Mouse (Mus musculus) left cerebral cortex, postnatal 36 days (tissue): ENCODE measurements around the gene Dusp8. TPM values are rescaled to one million over a fixed set of nuclear protein-coding genes. Genes with fewer than 3 reads are reported as not detected.

Experiments used
- DNase-seq, 2 experiments: peaks; one replicate each; pipeline ENCODE4 v3.0.0; 2021 to 2022; ENCODE audit warnings: low spot score in 2 of 2, mixed read lengths in 1 of 2
- intact Hi-C: fragments of 180-260 bp; cut with DNase I; formaldehyde crosslinking; loops from one replicate; pipeline ENCODE4 v1.15.1; 2025
- total RNA-seq, 2 experiments: library from RNA; stranded (reverse); gene quantifications; 2 replicates each; pipeline ENCODE4 v1.2.3; 2021

The Dusp8 gene
- total RNA-seq, 2 experiments from 2014 or later, result 151 to 163 TPM

DNA sequence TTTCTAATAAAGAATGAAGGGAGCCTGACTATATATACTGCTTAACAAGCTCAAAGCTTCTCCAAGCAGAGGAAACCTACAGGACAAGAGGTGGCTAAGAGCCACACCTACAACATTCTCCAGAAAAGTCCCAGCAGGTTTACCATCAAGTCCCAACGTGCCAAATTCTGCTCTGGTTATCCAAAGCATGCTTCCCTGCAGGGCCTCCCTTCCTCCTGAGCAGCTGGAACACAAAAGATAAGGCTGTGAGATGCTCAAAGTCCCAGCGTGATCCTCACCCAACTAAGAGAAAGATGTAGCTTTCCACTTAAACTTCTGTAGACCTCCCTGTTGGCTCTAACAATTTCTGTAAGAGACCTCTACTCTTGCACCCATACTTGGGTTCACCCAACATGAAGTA is 36.6 kb downstream of the Dusp8 start:
- DNase-seq, result no peak
- intact Hi-C loops, result no loop called here

- intact Hi-C loops, result no loop called here
- no peak for DNase-seq
Measured at GRCm38 (mm10) chr7:142057121-142057520, 38.5 kb downstream of the Dusp8 start.

- no peak for DNase-seq
- intact Hi-C loops, result no loop called here
Measured at GRCm38 (mm10) chr7:142056601-142057061, 39.0 kb downstream of the Dusp8 start.

DNA sequence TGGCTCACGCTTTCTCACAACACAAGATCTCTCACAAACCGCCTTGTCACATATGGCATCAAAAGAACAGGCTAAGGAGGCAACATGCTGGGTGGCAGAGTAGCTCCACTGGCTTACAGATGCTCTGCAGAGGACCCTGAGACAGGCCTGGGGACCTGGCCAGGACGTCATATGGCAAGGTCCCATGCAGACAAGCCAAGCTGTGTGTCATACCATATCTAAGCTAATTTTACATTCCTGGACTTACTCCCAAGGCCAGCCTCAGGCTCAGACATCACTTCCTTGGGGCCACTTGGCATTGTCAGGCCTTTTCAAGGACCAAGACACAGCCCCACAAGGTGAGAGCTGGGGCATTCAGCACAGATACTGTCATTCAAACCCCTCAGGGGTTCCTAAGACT is 40.2 kb downstream of the Dusp8 start:
- DNase-seq, result no peak
- intact Hi-C loops, result no loop called here

DNA sequence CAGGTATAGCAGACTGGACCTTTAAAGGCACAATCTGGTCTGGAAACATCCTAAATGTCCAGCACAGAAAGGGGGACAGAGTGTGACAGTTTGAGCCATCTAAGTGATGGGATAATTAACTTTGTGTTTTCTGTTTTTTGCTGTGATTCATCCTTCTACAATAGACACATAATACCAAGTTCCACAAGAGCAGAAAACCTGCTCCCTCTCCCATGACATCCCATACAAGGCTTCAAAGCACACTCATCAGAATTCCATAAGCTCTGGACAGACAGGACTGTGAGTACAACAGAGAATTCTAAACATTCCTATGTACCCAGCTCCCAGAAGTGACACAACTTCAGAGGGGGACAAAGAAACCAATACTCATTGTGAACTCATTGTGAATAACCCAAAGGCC is 45.1 kb downstream of the Dusp8 start:
- intact Hi-C loops, result no loop called here
- no peak for DNase-seq

- intact Hi-C loops, result no loop called here
- no peak for DNase-seq
Measured at GRCm38 (mm10) chr7:142045932-142046331, 49.7 kb downstream of the Dusp8 start.

DNA sequence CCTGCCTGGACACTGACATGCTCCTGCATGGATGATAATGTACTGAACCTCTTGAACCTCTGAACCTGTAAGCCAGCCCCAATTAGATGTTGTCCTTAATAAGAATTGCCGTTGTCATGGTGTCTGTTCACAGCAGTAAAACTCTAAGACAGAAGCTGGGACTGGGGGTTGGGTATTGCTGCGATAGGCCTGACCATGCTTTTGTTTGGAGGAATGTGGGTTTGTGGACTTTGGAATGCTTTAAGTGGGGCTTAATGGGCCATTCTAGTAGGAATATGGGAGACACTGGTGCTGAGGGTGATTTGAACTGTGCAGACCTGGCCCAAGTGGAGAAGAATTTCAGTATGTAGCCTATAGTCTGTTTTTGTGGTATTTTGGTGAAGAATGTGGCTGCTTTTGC is 50.3 kb downstream of the Dusp8 start:
- intact Hi-C loops, result no loop called here
- DNase-seq, result no peak

DNA sequence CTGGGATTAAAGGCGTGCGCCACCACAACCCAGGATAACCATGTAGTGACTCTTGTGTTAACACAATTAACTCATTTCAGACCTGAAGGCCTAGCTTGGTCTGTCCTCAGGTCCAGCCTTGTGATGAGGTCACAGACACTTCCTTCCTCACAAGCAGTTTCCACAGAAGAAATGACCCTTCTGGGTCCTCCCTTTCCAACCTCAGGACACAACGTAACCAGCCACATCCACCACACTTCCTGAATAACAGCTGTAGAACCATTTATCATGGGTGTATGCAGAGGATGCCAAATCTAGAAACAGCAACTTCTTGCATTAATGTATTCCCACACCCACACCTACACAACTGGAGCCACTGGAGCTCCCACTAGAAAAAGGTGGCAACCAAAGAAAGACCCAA is 54.9 kb downstream of the Dusp8 start:
- DNase-seq, result no peak
- intact Hi-C loops, result no loop called here

GRCm38 (mm10) chr7:142037553-142038170 is 58.0 kb downstream of the Dusp8 start:
- peak; percentile 31 to 36 for DNase-seq
- intact Hi-C loops, result no loop called here

DNA sequence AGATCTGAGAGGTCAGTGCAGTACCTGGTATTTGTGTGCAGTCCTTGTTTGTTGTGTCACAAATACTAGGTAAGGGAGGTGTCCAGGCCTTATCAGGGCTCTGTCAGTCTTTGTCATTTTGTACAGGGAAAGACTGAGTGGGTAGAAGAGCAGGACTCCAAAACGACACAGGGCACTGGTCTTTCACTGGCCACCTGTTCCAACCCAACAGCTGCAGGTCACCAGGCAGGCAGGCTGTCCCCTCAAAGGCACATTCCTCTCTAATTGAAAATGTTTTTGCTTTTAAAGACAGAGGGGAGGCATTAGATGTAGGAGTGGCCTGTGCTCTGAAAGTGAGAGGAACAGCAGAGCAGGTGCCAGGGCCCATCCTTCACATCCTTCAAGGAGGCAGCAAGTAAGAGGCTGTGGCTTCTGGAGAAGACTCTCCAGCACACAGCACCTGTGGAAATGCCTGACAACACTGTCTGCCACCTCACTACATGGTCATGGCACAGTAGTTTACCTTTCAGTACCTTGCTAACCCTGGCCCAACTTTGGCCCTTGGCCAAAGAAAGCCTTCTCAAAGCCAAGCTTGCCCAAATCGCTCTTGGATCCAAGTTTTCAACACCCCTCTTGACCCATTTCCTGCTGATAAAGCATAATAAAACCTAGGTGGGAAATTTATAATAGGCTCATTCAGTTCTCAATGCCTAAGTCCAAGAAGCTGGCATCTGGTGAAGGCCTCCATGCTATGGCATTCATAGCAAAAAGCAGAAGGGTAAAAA is 60.4 kb downstream of the Dusp8 start:
- intact Hi-C loops, result no loop called here
- DNase-seq, result no peak

DNA sequence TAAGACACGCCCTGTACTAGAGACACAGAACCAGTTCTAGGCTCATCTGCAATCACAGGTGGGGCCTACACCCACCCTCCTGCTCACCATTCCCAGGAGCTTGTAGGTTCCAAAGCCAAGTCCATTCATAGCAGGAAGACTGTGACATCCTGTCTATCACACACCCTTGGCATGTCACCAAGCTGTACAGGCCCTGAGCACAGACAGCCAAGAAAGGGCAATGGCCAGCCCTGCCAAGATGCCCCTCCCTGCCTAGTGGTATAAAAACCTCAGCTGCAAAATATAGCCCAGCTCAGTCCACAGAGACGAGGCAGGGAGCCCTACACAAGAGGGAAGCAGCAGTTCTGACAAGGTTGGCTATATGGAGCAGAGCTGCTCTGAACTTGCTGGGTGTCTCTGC is 61.4 kb downstream of the Dusp8 start:
- no peak for DNase-seq
- intact Hi-C loops, result no loop called here

DNA sequence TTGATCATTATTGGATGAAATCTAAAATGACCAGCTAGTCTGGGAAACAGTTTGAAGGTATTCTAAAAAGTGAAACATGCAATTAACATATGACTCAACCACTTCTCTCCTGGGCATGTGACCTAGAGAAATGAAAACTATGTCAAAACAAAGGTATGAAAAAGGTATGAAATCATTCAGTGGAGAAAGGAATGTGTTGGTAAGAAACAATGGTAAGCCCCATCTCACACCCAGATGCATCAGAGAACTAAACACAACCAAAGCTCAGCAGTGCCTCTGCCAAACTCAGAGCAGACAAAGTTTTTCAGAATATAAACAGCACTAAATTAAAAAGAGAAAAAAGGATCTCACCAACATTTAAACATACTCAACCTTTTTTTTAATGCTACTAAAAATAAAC is 65.6 kb downstream of the Dusp8 start:
- intact Hi-C loops, result no loop called here
- no peak for DNase-seq

Other genes starting within 250 kb of the Dusp8 start
- gene Tollip, start 177.3 kb downstream of the Dusp8 start, total RNA-seq, result 100 to 1,000 TPM; 131 to 140 TPM
- gene Brsk2, start 146.1 kb downstream of the Dusp8 start, total RNA-seq, result 100 to 1,000 TPM; 229 to 232 TPM
- 10 to 100 TPM; 34.6 to 37.5 TPM for gene Mob2, start 34.8 kb downstream of the Dusp8 start, total RNA-seq
- not detected for gene Gm45618, start 24.9 kb upstream of the Dusp8 start, total RNA-seq
- gene Gm39115, start 40.2 kb upstream of the Dusp8 start, total RNA-seq, result not detected
- gene Gm45337, start 48.8 kb upstream of the Dusp8 start, total RNA-seq, result not detected
- not detected for gene Gm29735, start 61.3 kb upstream of the Dusp8 start, total RNA-seq
- gene Gm4553, start 69.9 kb upstream of the Dusp8 start, total RNA-seq, result not detected
- not detected for gene Krtap5-2, start 80.2 kb upstream of the Dusp8 start, total RNA-seq
- gene Gm10153, start 94.5 kb upstream of the Dusp8 start, total RNA-seq, result not detected
- gene Krtap5-3, start 105.5 kb upstream of the Dusp8 start, total RNA-seq, result not detected
- not detected for gene Gm7579, start 116.0 kb upstream of the Dusp8 start, total RNA-seq
- gene Krtap5-5, start 134.1 kb upstream of the Dusp8 start, total RNA-seq, result not detected
- not detected for gene Gm40460, start 145.2 kb upstream of the Dusp8 start, total RNA-seq
- not detected for gene Gm2431, start 162.5 kb upstream of the Dusp8 start, total RNA-seq
- gene Gm4559, start 178.5 kb upstream of the Dusp8 start, total RNA-seq, result not detected
- gene Krtap5-1, start 201.3 kb upstream of the Dusp8 start, total RNA-seq, result not detected
- not detected for gene Krtap5-4, start 207.7 kb upstream of the Dusp8 start, total RNA-seq